Mouse (Mus musculus): ENCODE results near the gene Arl15.

Gene Arl15

GRCm38 (mm10) chr13:113981461-113982000 lies 187.2 kb downstream of the Arl15 start:
- Histone ChIP-seq H3K36me3 (ENCODE audit: control insufficient read depth, insufficient read depth, low read length, poor library complexity, severe bottlenecking) (no peaks in the 10 kb centered on the region), H3K27me3 (ENCODE audit: control insufficient read depth, insufficient read depth, low read length, poor library complexity, severe bottlenecking) (no peaks in the 10 kb centered on the region)
- no peak for DNase-seq (ENCODE audit: low read depth, low spot score)

GRCm38 (mm10) chr13:113983633-113984032 lies 189.3 kb downstream of the Arl15 start:
- Histone ChIP-seq H3K27me3 (ENCODE audit: control insufficient read depth, insufficient read depth, low read length, poor library complexity, severe bottlenecking) (no peaks in the 10 kb centered on the region), H3K36me3 (ENCODE audit: control insufficient read depth, insufficient read depth, low read length, poor library complexity, severe bottlenecking) (no peaks in the 10 kb centered on the region)
- no peak for DNase-seq (ENCODE audit: low read depth, low spot score)

- DNase-seq (ENCODE audit: low read depth, low spot score) = no peak
Observed at GRCm38 (mm10) chr13:113984491-113984890, 190.2 kb downstream of the Arl15 start.

GRCm38 (mm10) chr13:113986864-113987562 lies 192.7 kb downstream of the Arl15 start:
- no peak for DNase-seq (ENCODE audit: low read depth, low spot score)
- Histone ChIP-seq H3K36me3 (ENCODE audit: control insufficient read depth, insufficient read depth, low read length, poor library complexity, severe bottlenecking) (no peaks in the 10 kb centered on the region), H3K27me3 (ENCODE audit: control insufficient read depth, insufficient read depth, low read length, poor library complexity, severe bottlenecking) (no peaks in the 10 kb centered on the region)

More at GRCm38 (mm10) chr13:113984491-113984890, 190.2 kb downstream of the Arl15 start:
- Histone ChIP-seq H3K36me3 (ENCODE audit: control insufficient read depth, insufficient read depth, low read length, poor library complexity, severe bottlenecking) (no peaks in the 10 kb centered on the region), H3K27me3 (ENCODE audit: control insufficient read depth, insufficient read depth, low read length, poor library complexity, severe bottlenecking) (no peaks in the 10 kb centered on the region)

GRCm38 (mm10) chr13:113990247-113990646 lies 195.9 kb downstream of the Arl15 start:
- no peaks in the 10 kb centered on the region for H3K36me3 ChIP-seq (ENCODE audit: control insufficient read depth, insufficient read depth, low read length, poor library complexity, severe bottlenecking)
- DNase-seq (ENCODE audit: low read depth, low spot score) = no peak
- no peaks in the 10 kb centered on the region for H3K27me3 ChIP-seq (ENCODE audit: control insufficient read depth, insufficient read depth, low read length, poor library complexity, severe bottlenecking)

GRCm38 (mm10) chr13:113990701-113991100 lies 196.4 kb downstream of the Arl15 start:
- Histone ChIP-seq H3K36me3 (ENCODE audit: control insufficient read depth, insufficient read depth, low read length, poor library complexity, severe bottlenecking) (no peaks in the 10 kb centered on the region), H3K27me3 (ENCODE audit: control insufficient read depth, insufficient read depth, low read length, poor library complexity, severe bottlenecking) (no peaks in the 10 kb centered on the region)
- no peak for DNase-seq (ENCODE audit: low read depth, low spot score)

GRCm38 (mm10) chr13:113993066-113993465 lies 198.8 kb downstream of the Arl15 start:
- DNase-seq (ENCODE audit: low read depth, low spot score) = no peak
- H3K36me3 ChIP-seq (ENCODE audit: control insufficient read depth, insufficient read depth, low read length, poor library complexity, severe bottlenecking) = no peaks in the 10 kb centered on the region
- H3K27me3 ChIP-seq (ENCODE audit: control insufficient read depth, insufficient read depth, low read length, poor library complexity, severe bottlenecking) = no peaks in the 10 kb centered on the region

GRCm38 (mm10) chr13:113994586-113994985 lies 200.3 kb downstream of the Arl15 start:
- Histone ChIP-seq H3K27me3 (ENCODE audit: control insufficient read depth, insufficient read depth, low read length, poor library complexity, severe bottlenecking) (no peaks in the 10 kb centered on the region), H3K36me3 (ENCODE audit: control insufficient read depth, insufficient read depth, low read length, poor library complexity, severe bottlenecking) (no peaks in the 10 kb centered on the region)
- DNase-seq (ENCODE audit: low read depth, low spot score) = no peak

GRCm38 (mm10) chr13:113995490-113996236 lies 201.4 kb downstream of the Arl15 start:
- no peaks in the 10 kb centered on the region for H3K27me3 ChIP-seq (ENCODE audit: control insufficient read depth, insufficient read depth, low read length, poor library complexity, severe bottlenecking)
- H3K36me3 ChIP-seq (ENCODE audit: control insufficient read depth, insufficient read depth, low read length, poor library complexity, severe bottlenecking) = no peaks in the 10 kb centered on the region
- no peak for DNase-seq (ENCODE audit: low read depth, low spot score)

- Histone ChIP-seq H3K27me3 (ENCODE audit: control insufficient read depth, insufficient read depth, low read length, poor library complexity, severe bottlenecking) (no peaks in the 10 kb centered on the region), H3K36me3 (ENCODE audit: control insufficient read depth, insufficient read depth, low read length, poor library complexity, severe bottlenecking) (no peaks in the 10 kb centered on the region)
- DNase-seq (ENCODE audit: low read depth, low spot score) = no peak
Observed at GRCm38 (mm10) chr13:113998811-113999210, 204.5 kb downstream of the Arl15 start.

GRCm38 (mm10) chr13:114003463-114003862 lies 209.2 kb downstream of the Arl15 start:
- DNase-seq (ENCODE audit: low read depth, low spot score) = no peak
- no peaks in the 10 kb centered on the region for H3K27me3 ChIP-seq (ENCODE audit: control insufficient read depth, insufficient read depth, low read length, poor library complexity, severe bottlenecking)
- no peaks in the 10 kb centered on the region for H3K36me3 ChIP-seq (ENCODE audit: control insufficient read depth, insufficient read depth, low read length, poor library complexity, severe bottlenecking)

- no peak for DNase-seq (ENCODE audit: low read depth, low spot score)
- Histone ChIP-seq H3K36me3 (ENCODE audit: control insufficient read depth, insufficient read depth, low read length, poor library complexity, severe bottlenecking) (no peaks in the 10 kb centered on the region), H3K27me3 (ENCODE audit: control insufficient read depth, insufficient read depth, low read length, poor library complexity, severe bottlenecking) (no peaks in the 10 kb centered on the region)
Observed at GRCm38 (mm10) chr13:114004191-114004590, 209.9 kb downstream of the Arl15 start.

GRCm38 (mm10) chr13:114009786-114010185 lies 215.5 kb downstream of the Arl15 start:
- Histone ChIP-seq H3K27me3 (ENCODE audit: control insufficient read depth, insufficient read depth, low read length, poor library complexity, severe bottlenecking) (no peaks in the 10 kb centered on the region), H3K36me3 (ENCODE audit: control insufficient read depth, insufficient read depth, low read length, poor library complexity, severe bottlenecking) (no peaks in the 10 kb centered on the region)
- DNase-seq (ENCODE audit: low read depth, low spot score) = no peak

- DNase-seq (ENCODE audit: low read depth, low spot score) = no peak
- H3K27me3 ChIP-seq (ENCODE audit: control insufficient read depth, insufficient read depth, low read length, poor library complexity, severe bottlenecking) = no peaks in the 10 kb centered on the region
- H3K36me3 ChIP-seq (ENCODE audit: control insufficient read depth, insufficient read depth, low read length, poor library complexity, severe bottlenecking) = no peaks in the 10 kb centered on the region
Observed at GRCm38 (mm10) chr13:114010521-114010920, 216.2 kb downstream of the Arl15 start.

- Histone ChIP-seq H3K36me3 (ENCODE audit: control insufficient read depth, insufficient read depth, low read length, poor library complexity, severe bottlenecking) (no peaks in the 10 kb centered on the region), H3K27me3 (ENCODE audit: control insufficient read depth, insufficient read depth, low read length, poor library complexity, severe bottlenecking) (no peaks in the 10 kb centered on the region)
- no peak for DNase-seq (ENCODE audit: low read depth, low spot score)
Observed at GRCm38 (mm10) chr13:114011019-114011418, 216.7 kb downstream of the Arl15 start.
